Mouse (Mus musculus): ENCODE measurements around the gene Rrm1. TPM values are rescaled to one million over a fixed set of nuclear protein-coding genes. Genes with fewer than 3 reads are reported as not detected.
A peak's percentile ranks its signal among the peaks of the same experiment; 100 is the strongest.
"Not testable (repeated sequence)": the region's sequence is repeated elsewhere in the genome, so short reads cannot be mapped to it uniquely, and the experiment has no call there.

The Rrm1 gene
- total RNA-seq, 2 experiments from 2014 or later, result 13.9 to 15.4 TPM

GRCm38 (mm10) chr7:102476601-102477000 is 35.1 kb downstream of the Rrm1 start:
- no peak for DNase-seq (ENCODE audit: low spot score in 2 of 2)

GRCm38 (mm10) chr7:102477377-102477776 is 35.9 kb downstream of the Rrm1 start:
- DNase-seq (ENCODE audit: low spot score in 2 of 2), result no peak

- no peak for DNase-seq (ENCODE audit: low spot score in 2 of 2)
Observed at GRCm38 (mm10) chr7:102478425-102478824, 36.9 kb downstream of the Rrm1 start.

- DNase-seq (ENCODE audit: low spot score in 2 of 2), result no peak
Observed at GRCm38 (mm10) chr7:102478926-102479325, 37.4 kb downstream of the Rrm1 start.

GRCm38 (mm10) chr7:102479368-102480078 is 38.0 kb downstream of the Rrm1 start:
- DNase-seq (ENCODE audit: low spot score in 2 of 2), result peak; percentile 51 to 63

GRCm38 (mm10) chr7:102480821-102481220 is 39.3 kb downstream of the Rrm1 start:
- DNase-seq (ENCODE audit: low spot score in 2 of 2), result no peak

GRCm38 (mm10) chr7:102481579-102481978 is 40.1 kb downstream of the Rrm1 start, which contains the start of gene Olfr543:
Gene Olfr543 (minus strand): TSS chr7:102481679.
- no peak for DNase-seq (ENCODE audit: low spot score in 2 of 2)

GRCm38 (mm10) chr7:102483665-102484064 is 42.2 kb downstream of the Rrm1 start:
- DNase-seq (ENCODE audit: low spot score in 2 of 2), result no peak

- not testable (repeated sequence) for DNase-seq (ENCODE audit: low spot score in 2 of 2)
Observed at GRCm38 (mm10) chr7:102484766-102485165, 43.3 kb downstream of the Rrm1 start.

- no peak for DNase-seq (ENCODE audit: low spot score in 2 of 2)
Observed at GRCm38 (mm10) chr7:102486105-102486504, 44.6 kb downstream of the Rrm1 start.

- DNase-seq (ENCODE audit: low spot score in 2 of 2), result no peak
Observed at GRCm38 (mm10) chr7:102488161-102488560, 46.7 kb downstream of the Rrm1 start, which contains the start of gene Olfr544. Gene Olfr544 (minus strand): TSS chr7:102488313.

GRCm38 (mm10) chr7:102494416-102494815 is 52.9 kb downstream of the Rrm1 start:
- not testable (repeated sequence) for DNase-seq (ENCODE audit: low spot score in 2 of 2)

GRCm38 (mm10) chr7:102499473-102499872 is 58.0 kb downstream of the Rrm1 start, which contains the start of gene Olfr545:
Gene Olfr545 (minus strand): TSS chr7:102499573.
- no peak for DNase-seq (ENCODE audit: low spot score in 2 of 2)

GRCm38 (mm10) chr7:102501986-102502385 is 60.5 kb downstream of the Rrm1 start:
- no peak for DNase-seq (ENCODE audit: low spot score in 2 of 2)

GRCm38 (mm10) chr7:102506848-102507247 is 65.4 kb downstream of the Rrm1 start:
- peak; percentile 67 to 68 for DNase-seq (ENCODE audit: low spot score in 2 of 2)

- DNase-seq (ENCODE audit: low spot score in 2 of 2), result no peak
Observed at GRCm38 (mm10) chr7:102508066-102508465, 66.6 kb downstream of the Rrm1 start.

GRCm38 (mm10) chr7:102508666-102509065 is 67.2 kb downstream of the Rrm1 start:
- no peak for DNase-seq (ENCODE audit: low spot score in 2 of 2)

- no peak for DNase-seq (ENCODE audit: low spot score in 2 of 2)
Observed at GRCm38 (mm10) chr7:102509726-102510125, 68.2 kb downstream of the Rrm1 start.

- DNase-seq (ENCODE audit: low spot score in 2 of 2), result no peak
Observed at GRCm38 (mm10) chr7:102511927-102512326, 70.4 kb downstream of the Rrm1 start.

- DNase-seq (ENCODE audit: low spot score in 2 of 2), result peak; percentile 92 to 95
Observed at GRCm38 (mm10) chr7:102512814-102513435, 71.4 kb downstream of the Rrm1 start.

- DNase-seq (ENCODE audit: low spot score in 2 of 2), result no peak
Observed at GRCm38 (mm10) chr7:102514144-102514543, 72.6 kb downstream of the Rrm1 start.

GRCm38 (mm10) chr7:102516261-102517050 is 75.0 kb downstream of the Rrm1 start:
- no peak for DNase-seq (ENCODE audit: low spot score in 2 of 2)

All from adrenal gland, adult 18-20 months (tissue).